Mouse (Mus musculus) forebrain, embryonic 16.5 days (tissue): ENCODE measurements at regions not wholly inside any gene's neighbourhood (a gene's known extent, or its start where the extent isn't known, plus 50 kb on each side); places are given as distances from the start of the nearest gene placed in this dataset.

Source experiments
- ATAC-seq: fragments of 200-750 bp; cut with Nextera tagmentation; 2 replicates; pipeline ENCODE4 v1.8.0; 2017; ENCODE audit warnings: mild to moderate bottlenecking, moderate library complexity
- H3K27ac ChIP-seq: fragments of 300-500 bp; sonication (generic); 2 replicates; pipeline ENCODE4 v1.5.1; 2014; ENCODE audit warnings: low read length, control low read depth
- H3K27me3 ChIP-seq: fragments of 300-500 bp; sonication (generic); replicated peaks from 2 replicates; pipeline ENCODE4 v1.6.1; 2014; ENCODE audit warnings: low read length; ENCODE audit not compliant: control insufficient read depth, insufficient read depth
- H3K36me3 ChIP-seq: fragments of 300-500 bp; sonication (generic); 2 replicates; pipeline ENCODE4 v1.6.1; 2014; ENCODE audit not compliant: control insufficient read depth, insufficient read depth
- H3K4me1 ChIP-seq: fragments of 300-500 bp; sonication (generic); replicated peaks from 2 replicates; pipeline ENCODE4 v1.6.1; 2014; ENCODE audit warnings: low read length; ENCODE audit not compliant: control insufficient read depth, insufficient read depth
- H3K4me2 ChIP-seq: fragments of 300-500 bp; sonication (generic); 2 replicates; pipeline ENCODE4 v1.6.1; 2014; ENCODE audit warnings: mild to moderate bottlenecking, low read length, control low read depth
- H3K4me3 ChIP-seq: fragments of 300-500 bp; sonication (generic); replicated peaks from 2 replicates; pipeline ENCODE4 v1.5.1; 2014; ENCODE audit warnings: mild to moderate bottlenecking, low read length, control low read depth
- H3K9ac ChIP-seq: fragments of 300-500 bp; sonication (generic); replicated peaks from 2 replicates; pipeline ENCODE4 v1.6.1; 2014; ENCODE audit warnings: low read depth, low read length, control low read depth
- H3K9me3 ChIP-seq: fragments of 300-500 bp; sonication (generic); 2 replicates; pipeline ENCODE4 v1.6.1; 2016; ENCODE audit warnings: low read length; ENCODE audit not compliant: control insufficient read depth
- WGBS: fragments of 180-500 bp; shearing (Covaris S2); extraction: QIAGEN DNeasy Blood & Tissue Kit; methylation state at CpG from one replicate; pipeline ENCODE4 v1.1.7; 2014; 5-methylcytosine and 5-hydroxymethylcytosine counted together

DNA sequence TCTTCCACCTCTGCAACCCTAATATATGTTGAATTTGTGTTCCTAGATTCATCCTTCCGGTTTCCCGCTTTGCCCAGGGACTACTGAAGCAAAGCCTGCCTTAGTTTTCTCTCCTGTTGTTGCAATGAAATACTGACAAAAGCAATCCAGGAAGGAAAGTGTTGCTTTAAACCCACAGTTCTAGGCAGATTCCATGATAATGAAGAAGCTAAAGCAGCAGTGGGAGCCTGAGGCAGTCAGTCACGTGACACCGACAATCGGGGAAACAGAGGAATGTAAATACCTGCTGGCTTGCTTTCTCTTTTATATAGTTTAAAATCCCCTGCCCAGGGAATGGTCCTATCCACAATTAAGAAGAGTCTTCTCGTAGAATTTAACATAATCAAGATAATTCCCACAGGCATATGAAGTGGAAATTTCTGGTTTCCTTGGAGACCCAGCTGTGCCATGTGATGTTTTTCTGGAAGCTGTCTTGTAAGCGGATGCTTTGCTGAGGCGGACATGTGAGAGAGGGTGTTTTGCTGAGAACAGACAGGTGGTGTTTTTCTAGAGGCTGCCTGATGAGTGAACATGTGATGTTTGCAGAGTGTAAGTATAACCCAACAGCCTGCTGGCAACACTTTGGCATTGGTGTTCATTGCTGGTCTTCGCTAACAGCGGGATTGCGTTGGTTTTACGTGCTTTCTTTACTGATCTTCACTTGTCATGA lies 398.0 kb downstream of the Prim2 start:
- H3K4me1 ChIP-seq, result 0 out of 2 replicates have a peak, but pooled peaks cover 4% of the 10 kb centered on the region
- H3K27ac ChIP-seq, result no peak overlapping the region
- peak overlapping the region; percentile 9; the same call in 1 of the 2 replicates for H3K4me3 ChIP-seq
- peak; percentile 91 for ATAC-seq
- H3K27me3 ChIP-seq, result no peaks in the 10 kb centered on the region
- H3K36me3 ChIP-seq, result no peaks in the 10 kb centered on the region
- 52% methylated on average over 12 of the region's 12 CpGs for WGBS
- no peaks in the 10 kb centered on the region for H3K9me3 ChIP-seq
- H3K4me2 ChIP-seq, result peak overlapping the region; percentile 21; the same call in 1 of the 2 replicates
- no peak overlapping the region for H3K9ac ChIP-seq

DNA sequence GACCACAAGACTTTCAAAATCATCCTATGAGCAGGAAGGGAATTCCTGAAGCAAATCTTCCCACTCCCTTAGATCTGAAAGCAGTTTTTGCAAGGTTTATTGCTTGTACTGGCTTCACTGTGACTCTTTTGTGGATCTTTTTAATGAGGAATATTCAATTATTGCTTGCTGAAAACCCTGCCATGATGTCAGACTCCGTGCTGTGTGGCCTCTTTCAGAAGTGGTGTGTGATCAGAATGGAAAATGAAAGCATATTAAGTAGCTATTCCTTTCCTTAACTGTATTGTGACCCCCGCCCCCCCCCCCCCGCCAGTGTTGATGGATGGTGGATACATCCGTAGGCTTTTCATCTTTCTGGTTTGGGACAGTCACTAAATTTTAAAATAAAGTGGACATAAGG lies 400.4 kb downstream of the Prim2 start:
- 0 out of 2 replicates have a peak, but pooled peaks cover 4% of the 10 kb centered on the region for H3K4me1 ChIP-seq
- H3K4me2 ChIP-seq, result no peak overlapping the region
- WGBS, result 14% methylated on average over 4 of the region's 4 CpGs
- no peak overlapping the region for H3K27ac ChIP-seq
- no peaks in the 10 kb centered on the region for H3K27me3 ChIP-seq
- H3K9me3 ChIP-seq, result no peaks in the 10 kb centered on the region
- no peaks in the 10 kb centered on the region for H3K36me3 ChIP-seq
- H3K4me3 ChIP-seq, result no peak overlapping the region
- ATAC-seq, result peak; percentile 67
- H3K9ac ChIP-seq, result no peak overlapping the region

DNA sequence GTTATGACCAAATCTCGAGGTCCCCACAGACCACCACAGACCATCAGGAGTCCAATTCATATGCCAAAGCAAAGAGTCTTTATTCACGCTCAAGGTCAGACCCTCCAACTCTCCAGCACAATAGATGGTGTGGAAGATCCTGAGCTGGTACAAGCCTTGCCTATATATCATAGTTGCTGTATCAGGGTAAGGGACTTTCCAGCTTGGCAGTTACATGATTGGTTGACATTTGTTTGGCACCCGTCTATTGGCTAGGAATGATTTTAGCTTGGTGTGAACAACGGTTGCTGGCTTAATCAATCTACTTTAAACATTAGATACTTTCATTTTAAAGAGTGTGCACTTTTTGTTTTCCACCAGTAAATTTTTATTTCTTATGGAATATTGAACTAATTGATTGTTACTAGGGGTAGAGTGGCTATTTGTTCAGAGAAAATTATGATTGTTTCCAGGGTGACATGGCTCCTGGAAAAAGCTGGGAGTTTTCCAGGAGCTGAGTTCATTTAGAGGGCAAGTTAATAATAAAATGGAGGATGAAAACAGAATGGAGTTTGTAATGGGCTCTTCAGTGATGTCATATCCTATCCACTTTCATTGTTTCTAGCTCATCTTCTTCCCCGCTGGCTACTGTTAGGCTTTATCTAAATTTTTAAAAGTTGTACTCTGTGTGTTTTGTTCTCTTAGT lies 403.7 kb downstream of the Prim2 start:
- Histone ChIP-seq H3K36me3 (no peaks in the 10 kb centered on the region), H3K4me1 (0 out of 2 replicates have a peak, but pooled peaks cover 4% of the 10 kb centered on the region), H3K27me3 (no peaks in the 10 kb centered on the region), H3K4me2 (no peak overlapping the region), H3K9ac (no peak overlapping the region), H3K9me3 (no peaks in the 10 kb centered on the region), H3K4me3 (no peak overlapping the region), H3K27ac (no peak overlapping the region)
- no peak for ATAC-seq
- WGBS, result 82% methylated on average over 5 of the region's 5 CpGs

DNA sequence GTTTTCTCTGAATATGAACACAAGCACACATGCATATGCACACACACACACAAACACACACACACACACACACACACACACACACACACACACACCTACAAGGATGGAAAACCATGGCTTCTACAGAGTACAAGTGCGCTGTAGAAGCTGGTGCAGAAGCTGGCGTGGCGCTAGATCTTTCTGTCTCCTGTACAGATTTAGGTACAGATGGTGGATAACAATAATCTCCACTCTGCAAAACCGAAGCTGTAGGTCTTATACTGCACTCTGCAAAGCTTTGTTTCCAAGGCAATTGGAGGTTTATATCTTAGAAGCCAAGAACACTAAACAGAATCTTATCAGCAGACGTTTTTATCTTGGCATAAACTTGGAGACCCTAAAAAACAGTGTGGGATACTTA lies 420.1 kb downstream of the Prim2 start:
- Histone ChIP-seq H3K9me3 (no peaks in the 10 kb centered on the region), H3K27ac (no peak overlapping the region), H3K4me1 (no peaks in the 10 kb centered on the region), H3K9ac (no peak overlapping the region), H3K36me3 (no peaks in the 10 kb centered on the region), H3K4me3 (no peak overlapping the region), H3K27me3 (no peaks in the 10 kb centered on the region), H3K4me2 (no peak overlapping the region)
- 86% methylated on average over 5 of the region's 5 CpGs for WGBS
- ATAC-seq, result no peak

DNA sequence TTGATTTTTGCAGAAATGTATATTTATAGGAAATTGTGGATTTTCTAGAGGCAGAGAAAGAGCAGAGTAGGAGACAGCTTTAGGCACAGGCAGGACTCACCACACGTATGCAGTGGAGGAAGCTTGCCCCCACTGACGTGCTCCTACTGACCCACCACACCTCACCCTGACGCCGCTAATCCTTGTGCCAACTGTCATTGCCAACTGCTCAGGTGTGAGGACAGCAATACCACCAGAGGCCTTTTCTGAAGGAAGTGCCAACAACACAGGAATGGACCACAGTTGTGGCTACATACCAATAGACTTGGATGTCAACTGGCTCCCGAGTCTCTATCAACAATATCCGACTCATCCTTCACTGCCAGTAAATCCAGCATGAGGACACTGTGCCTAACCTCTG lies 422.5 kb downstream of the Prim2 start:
- H3K9ac ChIP-seq, result no peak overlapping the region
- no peaks in the 10 kb centered on the region for H3K36me3 ChIP-seq
- H3K4me2 ChIP-seq, result no peak overlapping the region
- no peak for ATAC-seq
- 92% methylated on average over 6 of the region's 6 CpGs for WGBS
- H3K4me3 ChIP-seq, result no peak overlapping the region
- no peaks in the 10 kb centered on the region for H3K27me3 ChIP-seq
- no peaks in the 10 kb centered on the region for H3K9me3 ChIP-seq
- H3K4me1 ChIP-seq, result no peaks in the 10 kb centered on the region
- H3K27ac ChIP-seq, result no peak overlapping the region

DNA sequence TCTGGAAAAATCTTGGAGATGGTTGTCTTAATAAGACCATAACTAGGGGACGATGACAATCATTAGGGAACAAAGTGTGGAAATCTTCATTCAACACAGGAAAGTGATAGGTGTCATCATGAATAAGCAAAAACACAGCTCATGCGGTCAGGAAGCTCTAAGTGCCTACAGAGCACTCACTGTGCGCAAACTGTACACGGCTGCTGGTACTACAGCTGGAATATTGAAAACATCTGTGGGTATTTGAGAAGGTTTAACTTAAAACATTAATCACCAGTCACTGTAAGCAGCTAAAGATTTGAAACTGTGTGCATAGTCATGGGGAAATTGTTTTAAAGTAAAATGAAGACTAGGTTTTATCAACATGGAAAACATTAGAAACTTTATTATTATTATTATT lies 424.4 kb downstream of the Prim2 start:
- ATAC-seq, result no peak
- H3K36me3 ChIP-seq, result no peaks in the 10 kb centered on the region
- H3K4me2 ChIP-seq, result no peak overlapping the region
- no peak overlapping the region for H3K4me3 ChIP-seq
- no peaks in the 10 kb centered on the region for H3K9me3 ChIP-seq
- H3K27ac ChIP-seq, result no peak overlapping the region
- no peaks in the 10 kb centered on the region for H3K27me3 ChIP-seq
- H3K4me1 ChIP-seq, result no peaks in the 10 kb centered on the region
- 91% methylated on average over 4 of the region's 4 CpGs for WGBS
- no peak overlapping the region for H3K9ac ChIP-seq

DNA sequence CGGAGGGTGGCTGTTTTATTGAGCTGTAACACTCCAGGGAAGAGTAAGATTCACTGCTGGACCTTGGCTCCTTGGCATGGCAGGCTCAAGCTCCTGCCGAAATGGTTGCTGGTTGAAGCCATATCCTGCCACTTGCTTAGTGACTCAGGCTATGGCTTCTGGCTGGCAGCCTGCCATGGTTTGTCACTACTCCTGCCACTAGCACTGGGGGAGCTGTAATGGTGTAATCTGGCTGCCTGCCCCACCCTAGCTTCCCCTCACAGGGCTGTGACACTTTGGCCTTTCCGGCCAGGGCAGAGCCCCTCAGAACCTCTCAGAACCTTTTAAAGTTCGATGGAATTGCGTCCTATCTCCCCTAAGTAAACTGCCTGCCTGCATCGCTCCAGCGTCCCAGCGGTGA lies 424.9 kb downstream of the Prim2 start:
- Histone ChIP-seq H3K36me3 (no peaks in the 10 kb centered on the region), H3K4me2 (no peak overlapping the region), H3K4me3 (no peak overlapping the region), H3K27ac (no peak overlapping the region), H3K9ac (no peak overlapping the region), H3K9me3 (no peaks in the 10 kb centered on the region), H3K4me1 (no peaks in the 10 kb centered on the region), H3K27me3 (no peaks in the 10 kb centered on the region)
- 90% methylated on average over 8 of the region's 8 CpGs for WGBS
- ATAC-seq, result no peak

DNA sequence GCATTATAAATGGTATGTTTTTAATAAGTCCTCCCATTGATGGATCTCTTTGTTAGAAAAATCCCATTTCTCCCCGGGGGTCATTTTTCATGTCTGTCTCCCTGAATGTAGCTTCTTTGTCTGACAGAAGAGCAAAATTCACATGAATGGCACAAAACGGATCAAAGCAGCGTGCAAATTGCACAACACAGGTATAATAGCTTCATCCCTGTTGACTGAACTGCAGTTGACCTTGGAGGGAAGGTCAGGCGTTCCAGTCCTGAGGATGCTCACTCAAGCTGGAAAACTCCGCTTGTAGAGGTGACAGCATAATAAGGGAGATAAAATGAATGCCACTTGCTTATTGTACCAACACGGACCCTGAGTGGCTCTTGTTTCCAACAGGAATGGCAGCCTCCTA lies 446.6 kb downstream of the Prim2 start:
- Histone ChIP-seq H3K4me2 (no peak overlapping the region), H3K27ac (no peak overlapping the region)

DNA sequence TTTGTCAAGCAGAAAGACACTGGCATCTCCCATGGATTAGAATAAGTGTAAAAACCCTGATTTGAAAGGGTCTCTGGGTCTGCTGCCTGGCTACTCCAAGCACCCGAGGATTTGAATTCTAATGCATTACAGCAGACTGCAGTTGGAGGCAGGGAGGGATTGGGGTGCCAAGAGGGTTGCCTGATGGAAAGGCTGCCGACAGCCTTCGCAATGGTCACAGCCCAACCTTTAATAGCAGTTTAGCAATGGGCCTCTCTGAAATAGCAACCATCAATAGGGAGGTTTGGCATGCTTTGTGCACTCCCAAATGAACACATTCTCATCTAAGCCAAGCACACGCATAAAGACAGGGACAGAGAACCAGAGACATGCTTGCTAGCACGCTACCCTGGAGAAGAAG lies 454.8 kb downstream of the Prim2 start:
- no peaks in the 10 kb centered on the region for H3K36me3 ChIP-seq
- no peak overlapping the region for H3K9ac ChIP-seq
- peak overlapping the region; percentile 60 for H3K27ac ChIP-seq
- peaks cover 11% of the 10 kb centered on the region for H3K4me1 ChIP-seq
- H3K4me3 ChIP-seq, result no peak overlapping the region
- WGBS, result 20% methylated on average over 5 of the region's 5 CpGs
- peak; percentile 97 for ATAC-seq
- H3K9me3 ChIP-seq, result no peaks in the 10 kb centered on the region
- H3K4me2 ChIP-seq, result no peak overlapping the region
- H3K27me3 ChIP-seq, result no peaks in the 10 kb centered on the region

More for the DNA sequence above, 446.6 kb downstream of the Prim2 start:
- H3K27me3 ChIP-seq, result no peaks in the 10 kb centered on the region
- no peak for ATAC-seq
- no peak overlapping the region for H3K4me3 ChIP-seq
- H3K9ac ChIP-seq, result no peak overlapping the region
- H3K4me1 ChIP-seq, result no peaks in the 10 kb centered on the region
- no peaks in the 10 kb centered on the region for H3K9me3 ChIP-seq
- H3K36me3 ChIP-seq, result no peaks in the 10 kb centered on the region
- 82% methylated on average over 6 of the region's 6 CpGs for WGBS
